Mouse (Mus musculus) left cerebral cortex, postnatal 36 days (tissue): ENCODE measurements around the gene Slc39a2. TPM values are rescaled to one million over a fixed set of nuclear protein-coding genes. Genes with fewer than 3 reads are reported as not detected.
A peak's percentile ranks its signal among the peaks of the same experiment; 100 is the strongest.

ENCODE experiments used
- DNase-seq, 2 experiments: peaks; one replicate each; pipeline ENCODE4 v3.0.0; 2021 to 2022; ENCODE audit warnings: low spot score in 2 of 2, mixed read lengths in 1 of 2
- intact Hi-C: fragments of 180-260 bp; cut with DNase I; formaldehyde crosslinking; loops from one replicate; pipeline ENCODE4 v1.15.1; 2025
- total RNA-seq, 2 experiments: library from RNA; stranded (reverse); gene quantifications; 2 replicates each; pipeline ENCODE4 v1.2.3; 2021

Slc39a2 gene
- total RNA-seq, 2 experiments from 2014 or later: 2.6 to 8.1 TPM

- no peak for DNase-seq
- intact Hi-C loops: no loop called here
Observed at GRCm38 (mm10) chr14:51896539-51897170, 4.0 kb downstream of the Slc39a2 start.

DNA sequence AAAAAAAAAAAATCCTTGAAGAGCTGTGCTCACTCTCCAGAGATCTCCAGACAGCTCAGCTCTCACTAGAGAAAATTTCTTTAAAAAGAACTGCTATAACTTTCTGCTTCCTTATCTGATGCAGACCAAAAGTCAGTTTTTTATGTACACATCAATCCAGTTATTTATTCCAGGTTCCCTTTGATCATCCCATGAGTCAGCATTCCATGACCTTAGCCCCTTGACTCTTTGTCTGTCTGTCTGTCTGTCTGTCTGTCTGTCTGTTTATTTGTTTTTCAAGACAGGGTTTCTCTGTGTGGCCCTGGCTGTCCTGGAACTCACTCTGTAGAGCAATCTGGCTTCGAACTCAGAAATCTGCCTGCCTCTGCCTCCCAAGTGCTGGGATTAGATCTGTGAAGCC lies 6.7 kb downstream of the Slc39a2 start:
- intact Hi-C loops: no loop called here
- no peak for DNase-seq

DNA sequence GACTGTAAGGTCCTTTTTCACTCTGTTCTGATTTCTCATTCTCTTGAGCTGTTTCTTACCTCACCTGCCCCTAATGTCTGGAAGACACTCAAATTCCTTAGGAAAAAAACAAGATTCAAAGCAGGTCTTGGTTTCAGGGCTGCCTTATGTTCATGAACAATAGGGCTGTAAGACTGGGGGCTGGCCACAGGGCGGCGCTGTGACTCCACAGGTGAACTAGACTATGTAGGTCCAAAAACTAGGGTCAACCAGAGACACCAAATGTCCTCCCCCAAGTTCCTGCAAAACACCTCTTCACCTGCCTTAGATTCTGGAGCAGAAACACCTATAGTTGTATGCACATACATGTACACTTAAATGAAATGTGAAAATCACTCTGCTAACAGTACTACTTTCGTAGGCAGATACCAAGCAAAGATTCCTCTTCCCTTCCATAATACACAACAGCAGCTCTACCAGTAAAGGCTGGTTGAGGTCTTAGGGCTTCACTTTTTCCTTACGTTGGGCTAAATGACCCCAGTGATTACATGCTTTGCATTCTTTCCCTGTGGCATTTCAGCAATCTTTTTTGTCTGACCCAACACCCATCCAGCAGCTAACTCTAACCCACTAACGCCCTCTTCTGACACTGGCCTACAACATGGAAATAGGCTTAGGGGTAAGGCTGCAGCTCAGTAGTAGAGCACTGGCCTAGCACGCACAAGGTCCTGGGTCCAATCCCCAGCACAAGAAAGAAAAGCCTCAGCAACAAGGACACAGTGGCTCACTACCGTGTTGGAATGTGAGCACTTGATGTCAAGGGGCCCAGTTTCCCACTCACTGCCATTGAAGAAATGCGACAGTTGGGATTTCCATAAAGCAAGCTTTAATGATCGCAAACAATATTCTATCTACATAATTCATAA lies 10.4 kb downstream of the Slc39a2 start:
- intact Hi-C loops: loop anchor here (2.0 to 10.0 kb wide), 5 partner anchors 28 to 292 kb away; partner anchors contain the start of genes Arhgef40, Supt16 and Zfp219
- DNase-seq: peak; percentile 54 to 73

GRCm38 (mm10) chr14:51903782-51904181 lies 11.1 kb downstream of the Slc39a2 start:
- no peak for DNase-seq
- intact Hi-C loops: loop anchor here (2.0 to 10.0 kb wide), 5 partner anchors 27 to 291 kb away; partner anchors contain the start of genes Arhgef40, Supt16 and Zfp219

GRCm38 (mm10) chr14:51904706-51905105 lies 12.0 kb downstream of the Slc39a2 start:
- intact Hi-C loops: loop anchor here (5.0 to 10.0 kb wide), 3 partner anchors 103 to 290 kb away; partner anchors contain the start of genes Supt16 and Zfp219
- no peak for DNase-seq

GRCm38 (mm10) chr14:51906102-51906501 lies 13.4 kb downstream of the Slc39a2 start:
- DNase-seq: no peak
- intact Hi-C loops: loop anchor here (10.0 kb wide), 1 partner anchor 289 kb away; the partner anchor contains the start of gene Supt16

DNA sequence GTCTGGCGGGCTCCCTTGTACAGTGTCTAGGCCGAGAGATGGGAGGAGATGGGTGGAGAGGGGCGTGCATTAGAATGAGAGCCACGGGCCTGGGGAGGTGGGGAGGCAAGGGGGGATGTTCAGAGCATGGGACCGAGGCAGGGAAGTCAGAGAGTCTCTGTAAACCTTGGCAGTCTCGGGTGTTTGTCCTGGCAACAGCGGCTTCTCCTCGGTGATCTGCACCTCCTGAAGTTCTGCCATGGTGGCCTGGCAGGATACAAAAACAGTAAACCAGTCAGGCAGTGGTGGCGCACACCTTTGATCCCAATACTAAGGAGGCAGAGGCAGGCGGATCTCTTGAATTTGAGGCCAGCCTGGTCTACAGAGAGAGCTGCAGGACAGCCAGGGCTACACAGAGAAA lies 18.6 kb downstream of the Slc39a2 start:
- no peak for DNase-seq
- intact Hi-C loops: loop anchor here (5.0 kb wide), 1 partner anchor 101 kb away; no protein-coding TSS in a partner anchor

DNA sequence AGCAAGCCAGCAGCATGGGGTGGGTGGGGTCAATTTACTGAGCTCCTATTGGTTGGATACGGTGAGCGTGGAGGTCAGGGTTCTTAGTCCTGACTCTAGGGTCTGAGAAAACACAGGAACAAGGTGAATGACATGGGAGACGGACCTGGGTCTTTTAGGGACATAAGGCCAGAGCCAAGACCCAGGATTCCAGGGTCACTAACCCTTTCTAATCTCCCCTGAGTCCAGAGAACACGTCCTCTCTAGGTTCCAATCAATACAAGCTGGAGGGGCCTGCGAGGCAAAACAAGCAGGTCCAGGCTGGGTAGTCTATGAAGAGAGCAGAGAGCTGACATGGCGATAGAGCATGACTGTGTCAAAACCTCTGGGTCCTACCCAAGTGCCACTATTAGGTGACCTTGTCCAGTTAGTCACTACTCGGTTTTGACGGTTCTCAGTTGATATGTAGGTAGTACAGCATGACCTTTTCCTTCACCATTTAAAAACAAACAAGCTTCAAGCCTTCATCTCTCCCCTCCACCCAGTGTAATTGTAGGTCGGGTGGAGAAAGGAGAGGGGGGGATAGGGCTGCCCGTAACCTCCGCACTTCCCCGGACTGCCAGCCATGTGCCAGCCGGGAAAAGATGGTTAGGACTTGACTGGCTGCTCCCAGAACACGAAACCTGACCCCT lies 19.8 kb downstream of the Slc39a2 start:
- DNase-seq: no peak
- intact Hi-C loops: loop anchor here (5.0 kb wide), 1 partner anchor 100 kb away; no protein-coding TSS in a partner anchor

- peak; percentile 58 to 63 for DNase-seq
Observed at GRCm38 (mm10) chr14:51913062-51913959, 20.6 kb downstream of the Slc39a2 start.

DNA sequence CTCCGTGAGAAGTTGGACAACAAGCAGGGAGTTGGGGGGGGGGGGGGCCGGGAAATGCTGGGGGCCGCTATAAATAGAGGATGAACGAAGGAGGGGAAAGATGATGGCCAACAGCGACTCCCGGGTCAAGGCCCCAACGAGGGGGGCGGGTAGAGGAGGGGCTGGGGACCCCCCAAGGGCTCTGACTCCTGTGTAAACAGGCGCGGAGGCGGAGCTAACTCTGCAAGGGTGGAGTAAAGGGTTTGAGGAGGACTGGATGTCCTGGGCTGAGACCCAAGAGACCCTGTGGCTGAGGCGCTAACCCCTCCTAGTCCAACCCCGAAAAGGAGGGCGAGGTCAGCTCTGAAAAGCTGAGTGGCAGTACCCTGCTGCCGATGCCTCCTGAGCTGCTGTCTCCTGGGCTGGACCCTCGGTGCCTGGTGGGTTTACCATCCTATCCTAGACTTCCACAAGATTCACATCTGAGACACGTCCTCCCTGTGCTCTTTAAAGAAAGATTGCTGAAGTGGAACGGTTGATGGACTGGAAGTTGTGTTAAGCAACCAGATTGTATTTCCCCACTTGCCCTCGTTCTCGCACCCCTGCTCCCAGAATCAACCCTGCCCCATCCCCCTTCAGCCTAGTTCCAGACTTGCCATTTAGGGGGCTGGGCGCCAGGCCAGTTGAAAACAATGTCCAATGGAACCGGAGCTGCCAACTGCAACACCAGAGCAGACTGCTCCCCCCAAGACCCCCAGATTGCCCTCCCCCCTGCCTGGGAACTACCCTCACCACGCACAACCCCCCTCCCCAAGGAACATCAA lies 21.5 kb downstream of the Slc39a2 start, which contains the start of gene Ndrg2:
Gene Ndrg2, minus strand, starts transcription at position 199 of the 803 bp plus-strand sequence.
- peak; percentile 60 to 67 for DNase-seq
- intact Hi-C loops: loop anchor here (5.0 kb wide), 1 partner anchor 98 kb away; no protein-coding TSS in a partner anchor

More at GRCm38 (mm10) chr14:51913062-51913959, 20.6 kb downstream of the Slc39a2 start:
- intact Hi-C loops: loop anchor here (5.0 kb wide), 1 partner anchor 99 kb away; no protein-coding TSS in a partner anchor

DNA sequence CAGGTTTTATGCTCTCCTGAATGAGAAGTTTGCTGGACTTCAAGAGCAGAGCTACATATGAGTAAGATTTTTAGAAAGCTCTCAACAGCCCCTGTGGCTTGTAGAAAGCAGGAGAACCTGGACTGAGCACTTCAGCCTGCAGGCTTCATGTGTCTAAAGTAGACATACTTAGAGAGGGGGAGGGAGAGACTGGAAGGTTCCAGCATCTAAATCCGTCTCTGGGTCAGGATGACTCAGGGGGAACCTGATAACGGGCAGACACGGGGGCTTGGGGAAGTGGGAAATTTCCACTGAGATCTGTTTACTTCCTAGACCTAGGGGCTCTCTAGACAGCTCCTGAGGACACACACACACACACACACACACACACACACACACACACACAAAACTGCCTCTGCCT lies 22.3 kb downstream of the Slc39a2 start:
- DNase-seq: no peak
- intact Hi-C loops: no loop called here

DNA sequence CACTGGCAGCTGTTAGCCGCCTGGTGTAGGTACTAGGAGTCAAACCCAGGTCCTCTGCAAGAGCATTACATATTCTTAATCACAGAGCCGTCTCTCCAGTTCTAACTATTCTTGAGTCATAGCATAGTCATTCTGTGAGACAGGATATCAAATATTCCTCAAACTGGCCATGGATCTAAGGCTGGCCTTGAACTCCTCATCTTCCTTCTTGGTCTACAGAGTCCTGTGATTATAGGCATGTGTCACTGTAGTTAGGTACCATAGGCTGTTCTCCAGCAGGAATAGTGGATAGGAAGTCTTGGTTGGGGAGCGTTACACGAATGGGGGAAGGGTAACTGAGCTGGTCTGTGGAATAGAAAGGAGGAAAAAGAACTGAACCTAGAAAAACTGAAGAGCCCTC lies 23.9 kb downstream of the Slc39a2 start:
- intact Hi-C loops: no loop called here
- no peak for DNase-seq

GRCm38 (mm10) chr14:51918125-51918524 lies 25.4 kb downstream of the Slc39a2 start, which contains the start of gene Tppp2:
Gene Tppp2 (plus strand): TSS chr14:51918425.
- no peak for DNase-seq
- intact Hi-C loops: no loop called here

DNA sequence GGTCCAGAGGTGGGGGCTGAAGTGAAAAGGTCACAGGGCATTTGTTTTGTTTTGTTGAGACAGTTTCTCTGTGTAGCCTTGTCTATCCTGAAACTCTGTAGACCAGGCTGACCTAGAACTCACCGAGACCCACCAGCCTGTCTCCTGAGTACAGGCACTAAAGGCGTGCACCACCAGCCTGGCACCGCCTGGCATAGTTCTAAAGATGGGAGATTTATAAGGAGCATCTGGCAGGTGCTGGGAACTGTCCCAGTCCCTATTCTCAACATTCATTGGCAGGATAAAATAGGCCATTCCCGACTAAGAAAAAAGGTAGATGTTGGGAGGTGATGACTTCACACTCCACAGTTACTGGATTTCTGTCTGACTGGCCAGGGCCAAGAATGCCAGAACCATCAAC lies 26.3 kb downstream of the Slc39a2 start:
- intact Hi-C loops: no loop called here
- DNase-seq: no peak

GRCm38 (mm10) chr14:51921759-51922570 lies 29.3 kb downstream of the Slc39a2 start:
- intact Hi-C loops: no loop called here
- DNase-seq: peak; percentile 44 to 54

DNA sequence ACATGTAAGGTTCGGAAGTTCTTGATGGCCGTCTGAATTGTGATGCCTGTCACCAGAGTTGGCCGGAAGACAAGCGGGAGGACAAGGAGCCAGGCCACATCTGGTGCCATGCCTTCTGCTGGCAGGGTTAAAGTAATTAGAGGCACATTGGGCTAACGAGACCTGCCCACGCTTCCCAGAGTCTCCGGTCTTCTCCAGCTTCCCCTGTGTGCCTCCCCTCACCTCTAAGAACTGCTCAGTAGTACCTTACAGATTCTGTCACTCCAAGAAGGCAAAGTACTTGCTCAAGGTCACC lies 29.8 kb downstream of the Slc39a2 start, which contains the start of gene Rnase13:
Gene Rnase13, minus strand, starts transcription at position 203 of the 295 bp plus-strand sequence.
- no peak for DNase-seq
- intact Hi-C loops: no loop called here

DNA sequence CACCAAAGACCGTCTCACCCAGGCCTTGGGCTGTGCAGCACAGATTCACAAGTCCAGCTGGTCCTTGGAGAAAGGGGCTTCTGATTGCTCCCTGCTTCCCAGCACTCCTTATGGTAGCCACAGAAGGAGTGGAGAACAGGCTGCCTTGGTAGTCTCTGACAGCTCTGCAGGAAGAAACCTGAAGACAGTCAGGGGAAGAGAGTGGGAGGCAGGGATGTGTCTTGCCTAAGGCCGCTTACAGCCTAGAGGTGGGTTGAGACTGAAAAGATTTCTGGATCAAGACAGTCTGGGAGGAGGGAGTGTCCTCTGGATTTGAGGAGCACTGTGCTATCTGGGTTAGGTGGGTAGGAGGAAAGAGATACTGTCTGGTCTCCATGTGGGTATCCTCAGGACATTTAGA lies 30.2 kb downstream of the Slc39a2 start:
- no peak for DNase-seq
- intact Hi-C loops: no loop called here
